Mouse (Mus musculus) cortical plate, adult 2 months (tissue): ENCODE data around the gene Trim72.

Experiments
- CTCF ChIP-seq: fragments of 200-500 bp; IDR thresholded peaks from 2 replicates; pipeline ENCODE4 v1.5.1; 2011; ENCODE audit warnings: mild to moderate bottlenecking, control low read depth, low read length; ENCODE audit not compliant: insufficient read depth; ENCODE audit errors: extremely low read depth
- POLR2A ChIP-seq: fragments of 200-500 bp; IDR thresholded peaks from 2 replicates; pipeline ENCODE4 v1.6.1; 2011; ENCODE audit warnings: mild to moderate bottlenecking, low read length, control low read depth; ENCODE audit not compliant: insufficient read depth; ENCODE audit errors: extremely low read depth

DNA sequence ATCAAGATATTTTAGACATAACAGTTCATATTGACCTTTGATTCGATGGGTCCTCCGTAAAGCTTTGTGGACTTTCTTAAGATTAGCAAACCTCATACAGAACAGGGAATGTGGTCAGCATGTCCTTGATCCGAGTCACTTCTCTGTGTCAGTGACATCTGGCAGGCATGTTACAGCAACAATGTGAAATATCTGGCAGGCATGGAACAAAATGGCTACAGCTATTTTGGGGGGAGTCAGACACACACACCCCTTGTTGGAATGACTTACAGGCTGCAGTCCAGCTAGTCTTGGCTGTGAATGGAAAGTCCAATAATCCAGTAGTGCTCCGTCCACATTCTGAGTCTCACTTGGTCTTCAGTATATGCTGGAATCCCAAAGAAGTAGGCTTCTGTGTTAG lies 19.8 kb downstream of the Trim72 start:
- TF ChIP-seq POLR2A = no peak
- no peak for TF ChIP-seq CTCF
